Mouse (Mus musculus): ENCODE measurements around the gene Crip1.

Gene Crip1

DNA sequence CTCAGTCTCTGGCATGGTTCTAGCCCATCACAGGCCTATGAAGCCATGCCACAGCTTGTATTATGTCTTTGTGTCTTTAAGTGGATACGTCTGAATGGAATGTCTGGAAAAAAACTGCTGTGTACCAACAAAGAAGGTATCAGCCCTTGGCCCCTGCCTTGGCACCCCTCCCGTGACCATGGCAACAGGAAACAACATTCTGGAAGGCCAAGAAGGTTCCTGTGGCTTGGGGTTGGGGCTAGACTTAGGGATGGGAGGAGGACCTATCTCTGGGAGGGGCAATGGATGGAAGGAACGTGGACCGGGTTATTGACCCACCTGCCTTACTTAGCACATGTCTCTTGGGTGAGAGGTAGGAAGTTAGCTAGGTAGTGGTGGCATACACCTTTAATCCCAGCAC lies 3.2 kb downstream of the Crip1 start:
- no peak for DNase-seq

DNA sequence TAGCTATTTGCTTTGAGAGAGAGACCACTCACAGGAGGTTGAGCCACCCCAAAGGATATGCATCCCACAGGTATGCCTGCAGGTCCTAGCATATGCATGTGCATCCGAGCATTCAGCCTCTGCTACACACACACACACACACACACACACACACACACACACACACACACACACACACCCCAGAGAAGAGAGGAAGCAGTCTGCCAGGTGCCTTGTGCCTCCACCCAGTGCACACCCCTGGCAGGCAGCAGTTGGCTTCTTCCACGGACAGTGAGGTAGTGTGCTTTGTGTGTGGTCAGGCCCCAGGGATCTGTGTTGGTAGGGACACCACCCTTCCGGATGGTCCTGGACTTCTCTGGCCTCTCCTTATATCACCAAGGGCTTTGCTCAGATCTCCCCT lies 3.8 kb downstream of the Crip1 start:
- DNase-seq, result no peak

DNA sequence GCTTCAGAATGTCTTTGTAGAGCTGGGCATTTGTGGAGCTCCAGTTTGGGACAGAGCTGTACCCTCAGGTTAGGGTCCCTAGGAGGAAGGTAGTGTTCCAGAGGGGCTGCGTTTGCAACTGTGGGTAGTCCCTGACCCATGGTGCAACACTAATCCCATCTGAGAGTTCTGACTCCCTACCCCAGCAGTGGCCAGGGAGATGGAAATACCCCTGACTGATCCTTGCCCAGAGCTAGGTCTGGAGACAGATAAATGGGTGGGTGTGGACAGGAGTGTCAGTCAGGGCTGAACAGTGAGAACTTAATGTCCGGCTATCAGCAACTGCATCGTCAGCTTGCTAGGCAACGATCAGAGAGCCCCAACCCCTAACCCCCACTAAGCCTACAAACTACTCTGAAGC lies 4.5 kb downstream of the Crip1 start:
- DNase-seq, result no peak

DNA sequence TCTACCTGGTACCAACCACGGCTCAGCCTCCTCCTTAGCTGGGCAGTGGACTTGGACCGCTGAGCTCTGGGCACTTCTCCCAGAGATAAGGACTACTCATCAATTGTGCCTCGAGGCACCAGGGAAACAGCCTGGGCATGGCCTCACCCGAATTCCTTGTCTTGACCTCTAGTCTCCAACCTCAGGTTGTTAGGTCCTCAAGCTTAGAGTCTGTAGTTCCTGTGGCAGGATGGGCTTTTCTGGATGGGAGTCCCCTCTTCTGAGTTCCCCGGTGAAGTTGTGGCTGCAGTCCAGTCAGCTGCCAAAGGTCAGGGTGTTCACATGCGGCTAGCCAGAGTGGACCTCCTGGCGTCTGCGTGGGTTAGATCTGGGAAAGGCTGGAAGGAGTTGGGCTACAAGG lies 4.9 kb downstream of the Crip1 start:
- no peak for DNase-seq

DNA sequence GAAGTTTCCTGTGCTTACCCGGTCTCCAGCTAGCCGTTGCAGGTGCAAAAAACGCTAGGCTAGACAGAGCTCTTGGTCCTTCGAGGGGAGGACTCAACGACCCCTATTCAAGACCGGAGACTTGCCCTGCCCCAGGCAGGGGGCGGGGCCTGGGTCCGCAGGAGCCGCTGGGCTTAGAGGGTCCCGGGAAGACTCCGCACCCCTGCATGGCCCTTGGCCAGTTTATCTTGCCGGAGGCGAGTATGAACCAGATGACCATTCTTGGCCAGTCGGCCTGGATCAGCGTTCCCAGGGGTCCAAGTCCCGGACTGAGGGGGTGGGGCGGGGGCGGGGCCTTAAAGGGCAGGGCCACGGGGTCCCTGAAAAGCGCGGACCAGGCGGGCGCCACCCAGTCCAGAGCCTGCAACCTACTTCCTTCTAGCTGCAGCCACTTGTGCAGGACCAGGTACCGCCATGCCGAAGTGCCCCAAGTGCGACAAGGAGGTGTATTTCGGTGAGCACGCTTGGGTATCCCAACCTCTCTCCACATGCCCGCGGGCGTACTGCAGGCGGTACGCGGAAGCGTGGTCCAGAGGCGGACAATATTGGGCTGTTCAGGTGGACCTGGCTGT lies 5.7 kb downstream of the Crip1 start:
- no peak for DNase-seq

DNA sequence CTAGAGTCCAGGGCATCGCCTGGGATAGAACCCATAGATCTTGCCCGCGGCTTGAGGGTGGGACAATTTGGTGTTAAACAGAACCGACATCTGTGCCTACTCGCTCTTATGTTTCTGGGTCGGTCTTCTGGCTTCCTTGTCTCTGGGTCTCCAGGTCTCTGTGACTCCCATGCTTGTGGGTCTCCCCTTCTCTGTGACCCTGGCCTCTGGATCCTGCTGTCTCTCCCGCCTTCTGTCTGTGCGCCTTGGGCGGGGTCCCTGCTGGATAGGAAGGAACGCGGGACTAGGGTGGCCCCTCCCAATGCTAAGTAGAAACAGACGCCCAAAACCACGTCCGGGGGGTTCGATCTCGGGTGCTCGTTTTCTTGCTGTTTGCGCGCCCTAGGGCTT lies 6.2 kb downstream of the Crip1 start:
- DNase-seq, result no peak

DNA sequence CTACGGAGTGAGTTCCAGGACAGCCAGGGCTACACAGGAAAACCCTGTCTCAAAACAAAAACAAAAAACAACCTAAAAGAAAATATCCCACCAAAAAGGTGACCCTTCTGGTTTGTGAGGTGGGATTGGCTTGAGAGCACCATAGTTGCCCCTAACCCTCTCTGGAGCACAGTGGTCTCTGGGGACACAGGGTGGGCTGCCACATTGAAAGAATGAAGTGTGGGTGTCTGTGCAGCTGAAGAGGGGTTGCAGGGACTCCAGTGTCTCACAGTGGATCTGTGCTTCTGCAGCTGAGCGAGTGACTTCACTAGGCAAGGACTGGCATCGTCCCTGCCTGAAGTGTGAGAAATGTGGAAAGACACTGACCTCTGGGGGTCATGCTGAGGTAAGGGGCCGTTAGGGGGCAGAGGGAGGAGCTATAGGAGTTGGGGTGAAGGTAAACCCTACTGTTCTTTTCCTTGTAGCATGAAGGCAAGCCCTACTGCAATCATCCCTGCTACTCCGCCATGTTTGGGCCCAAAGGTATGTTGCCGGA lies 6.9 kb downstream of the Crip1 start:
- DNase-seq, result no peak

DNA sequence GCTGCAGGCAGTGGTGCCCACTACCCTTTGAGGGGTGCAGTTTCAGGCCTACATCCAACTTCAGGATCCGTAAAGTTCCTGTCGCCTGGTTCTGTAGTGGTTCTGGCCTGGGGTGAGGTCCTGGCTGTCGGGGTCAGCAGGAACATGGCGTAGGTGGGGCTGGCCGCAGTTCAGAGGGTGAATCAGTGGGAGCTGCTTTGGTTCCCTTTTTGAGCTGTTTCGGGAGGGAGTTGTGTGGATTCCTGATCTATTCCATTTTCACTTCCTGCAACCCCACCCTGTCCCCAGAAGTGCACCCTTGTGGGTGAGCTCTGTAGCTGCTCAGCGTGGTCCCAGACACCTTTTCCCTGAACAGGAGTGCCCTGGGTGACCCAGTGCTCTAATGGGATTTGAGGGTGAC lies 7.9 kb downstream of the Crip1 start:
- DNase-seq, result no peak

DNA sequence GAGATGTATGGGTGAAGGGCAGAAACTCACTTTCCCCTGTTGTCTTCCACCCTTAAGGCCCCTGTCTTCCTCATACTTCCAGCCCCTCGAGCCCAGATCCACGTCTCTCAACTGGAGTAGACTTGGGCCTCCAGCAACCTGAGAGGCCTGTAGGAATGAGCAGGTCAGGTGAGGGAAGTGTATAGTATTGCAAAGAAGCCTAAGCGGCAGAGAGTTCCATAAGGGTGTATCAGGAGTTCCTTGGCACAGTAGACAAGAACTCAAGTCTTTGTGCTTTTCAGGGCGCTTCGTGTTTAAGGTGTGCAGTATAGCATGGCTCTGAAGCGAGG lies 8.6 kb downstream of the Crip1 start:
- DNase-seq, result no peak

DNA sequence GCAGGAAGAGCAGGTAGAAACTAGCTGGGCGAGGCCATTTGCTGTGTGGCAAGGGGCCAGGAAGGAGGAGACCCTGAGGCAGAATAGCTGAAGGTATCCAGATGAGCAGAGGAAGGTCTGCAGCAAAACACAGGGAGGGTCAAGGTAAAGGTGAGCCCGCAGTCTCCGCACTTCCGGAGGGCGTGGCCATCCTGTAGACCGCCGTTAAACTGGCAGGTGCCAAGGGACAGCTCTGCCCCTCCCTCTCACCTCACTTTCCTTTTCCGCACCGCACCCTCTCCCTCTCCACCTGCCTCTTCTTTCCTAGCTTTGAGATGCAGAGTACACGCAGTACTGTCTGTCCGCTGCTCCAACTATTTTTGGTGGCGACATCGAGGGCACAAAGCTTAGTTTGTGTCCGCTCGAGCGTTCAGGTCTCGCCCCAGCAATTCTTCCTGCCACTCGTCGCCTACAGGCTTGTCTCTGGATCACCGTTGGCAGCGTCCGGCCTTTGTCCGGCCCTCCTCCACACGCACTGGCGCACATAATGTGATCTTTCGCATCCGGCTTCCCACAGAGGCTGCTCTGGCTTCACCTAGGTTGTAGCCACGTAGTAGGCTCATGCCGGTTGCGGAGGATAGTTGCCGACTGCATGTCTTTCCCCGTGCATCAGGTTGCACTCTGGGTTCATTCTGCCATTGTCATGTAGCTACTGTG lies 9.1 kb downstream of the Crip1 start:
- DNase-seq, result no peak

DNA sequence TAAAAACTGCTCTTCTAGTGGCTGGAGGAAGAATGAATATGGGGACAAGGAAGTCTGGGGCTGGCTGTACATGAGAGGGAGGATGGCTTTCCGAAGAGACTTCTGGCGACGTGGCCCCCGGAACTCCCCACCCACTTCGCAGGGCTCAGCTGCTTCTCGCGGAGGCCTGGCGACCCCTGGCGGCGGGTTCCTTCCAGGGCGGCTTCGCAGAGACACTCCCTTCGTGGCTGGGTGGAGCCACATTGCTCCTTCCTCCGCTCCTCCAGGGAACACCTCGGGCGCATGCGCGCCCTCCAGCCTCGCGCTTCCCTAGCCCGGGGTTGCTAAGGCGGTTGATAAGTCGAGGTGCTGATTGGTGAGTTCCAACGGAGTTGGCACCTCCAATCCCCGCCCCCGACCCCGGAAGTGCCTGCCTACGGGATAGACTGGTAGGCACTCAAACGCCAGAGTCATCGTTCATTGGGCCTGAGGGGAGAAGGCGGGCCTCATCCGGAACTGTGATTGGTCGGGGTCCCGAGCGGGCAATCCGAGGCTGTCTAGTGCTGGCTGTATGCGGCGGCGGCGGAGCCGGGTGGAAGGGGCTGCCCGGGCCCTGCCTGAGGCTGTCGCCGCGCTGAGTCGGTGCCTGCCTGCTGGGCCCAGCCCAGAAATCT lies 9.9 kb downstream of the Crip1 start, which contains the start of gene Tedc1:
Tedc1 (plus strand) TSS at position 535 of the 653 bp plus-strand sequence.
- DNase-seq, result peak; percentile 99

DNA sequence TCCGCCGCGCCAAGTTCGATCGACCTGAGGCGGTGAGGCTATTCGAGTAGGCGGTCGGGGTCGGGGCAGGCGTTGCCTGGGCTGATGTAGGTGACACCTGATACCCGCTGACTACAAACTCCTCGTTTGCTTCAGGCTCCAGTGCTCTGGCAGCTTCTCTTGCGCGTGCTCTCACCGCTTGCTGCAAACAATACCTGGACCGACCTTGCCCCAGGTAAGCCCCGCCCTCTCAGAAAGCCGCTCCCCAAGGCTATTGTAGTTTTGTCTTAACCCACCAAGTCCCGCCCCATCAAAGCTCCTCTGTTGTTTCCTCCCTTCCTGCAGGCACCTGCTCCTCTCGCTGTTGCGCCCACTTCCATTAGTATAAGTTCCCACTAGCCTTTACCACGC lies 10.4 kb downstream of the Crip1 start:
- DNase-seq, result no peak

DNA sequence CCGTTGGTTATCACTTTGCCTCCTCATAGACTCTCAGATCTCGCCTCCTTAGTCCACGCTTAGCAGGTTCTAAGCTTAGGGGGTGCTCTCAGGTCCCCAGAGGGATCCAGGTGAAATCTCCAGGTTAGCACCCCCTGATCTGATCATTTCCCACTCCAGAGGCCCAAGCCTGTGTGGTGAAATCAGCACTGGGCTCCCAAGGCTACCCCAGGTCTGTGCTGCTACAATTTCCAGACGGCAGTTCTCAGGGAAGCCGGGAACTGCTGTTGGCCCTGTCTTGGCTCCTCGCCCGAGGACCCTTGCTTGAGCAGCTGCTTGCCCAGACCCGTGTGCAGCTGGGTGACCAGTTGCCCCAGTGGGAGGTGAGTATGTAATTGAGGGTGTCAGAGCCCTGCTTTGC lies 10.9 kb downstream of the Crip1 start:
- no peak for DNase-seq

DNA sequence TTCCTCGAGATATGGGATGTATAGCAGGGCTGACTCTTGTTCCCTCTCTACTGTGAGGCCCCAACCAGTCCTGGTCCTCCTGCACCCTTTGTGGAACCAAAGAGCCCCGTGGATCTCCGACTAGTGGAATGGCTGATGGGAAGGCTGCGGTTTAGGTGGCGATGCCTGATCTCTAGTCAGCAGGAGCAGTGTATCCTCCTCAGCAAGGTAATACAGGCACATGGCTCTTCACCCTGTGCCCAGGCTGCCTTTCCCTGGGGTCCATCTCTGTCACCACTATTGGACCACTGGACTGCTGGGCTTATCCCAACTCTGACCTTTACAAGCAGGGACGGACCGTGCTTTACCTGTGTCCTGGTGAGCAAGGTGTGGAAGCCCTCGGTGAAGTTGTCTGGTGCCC lies 11.4 kb downstream of the Crip1 start:
- DNase-seq, result no peak

DNA sequence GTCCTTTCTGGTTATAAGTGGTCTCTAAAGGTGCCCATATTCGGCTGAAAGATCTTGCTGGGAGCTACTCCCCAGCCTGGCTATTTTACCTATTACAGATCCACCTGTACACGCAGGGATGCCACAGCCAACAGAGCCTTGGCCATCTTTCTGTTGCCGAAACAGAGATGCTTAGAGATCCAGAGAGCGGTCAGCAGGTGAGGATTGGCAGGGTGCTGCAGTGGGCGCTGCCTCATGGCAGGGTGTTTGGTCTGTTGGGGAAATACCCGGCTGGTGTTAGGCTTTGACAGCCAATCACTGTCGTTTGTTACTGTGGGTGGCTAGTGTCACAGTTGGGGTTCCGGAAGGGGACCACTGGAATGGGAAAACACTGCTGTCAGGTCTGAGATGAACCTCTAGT lies 11.9 kb downstream of the Crip1 start:
- DNase-seq, result no peak

DNA sequence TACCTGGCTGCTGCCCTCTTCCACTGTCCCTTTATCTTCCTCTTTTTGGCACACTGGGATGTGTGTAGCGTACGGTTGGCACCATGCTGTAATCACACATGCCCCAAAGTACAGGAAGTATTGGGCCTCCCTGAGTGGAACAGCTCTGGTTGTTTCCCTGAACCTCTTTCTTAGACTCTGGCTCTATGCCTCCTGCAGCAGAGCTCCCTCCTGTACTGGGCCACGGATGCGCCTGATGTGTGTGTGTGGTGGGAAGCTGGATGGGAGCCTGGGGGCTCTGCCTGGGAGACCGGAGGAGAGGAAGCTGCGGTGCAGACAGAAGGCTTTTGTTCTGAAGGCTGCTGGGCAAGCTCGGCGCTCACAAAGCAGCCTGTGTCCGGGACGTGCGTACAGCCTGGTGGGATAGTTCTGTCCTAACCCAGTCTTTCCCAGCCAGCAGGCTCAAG lies 17.5 kb downstream of the Crip1 start:
- DNase-seq, result no peak

DNA sequence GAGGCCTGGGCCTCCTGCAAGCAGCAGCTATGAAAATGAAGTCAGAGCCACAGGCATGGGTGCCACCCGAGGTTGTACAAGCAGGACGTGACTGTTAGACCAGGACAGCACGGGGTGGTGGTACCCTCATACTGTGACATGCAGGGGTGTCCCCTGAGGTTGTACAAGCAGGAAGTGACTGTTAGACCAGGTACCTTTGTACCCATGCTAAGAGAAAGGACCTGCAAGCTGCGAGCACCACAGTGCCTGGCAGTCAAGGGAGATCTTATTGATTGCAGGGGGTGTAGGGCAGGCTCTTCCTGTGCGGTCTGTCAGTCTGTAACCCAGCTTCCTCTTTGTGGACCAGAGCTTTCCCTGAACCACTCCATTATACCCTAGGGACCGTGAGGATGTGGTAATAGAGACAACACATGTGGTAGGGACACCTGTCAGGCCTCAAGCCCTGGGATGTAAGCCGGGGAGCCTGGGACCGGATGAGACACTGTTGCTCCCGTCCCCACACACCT lies 22.0 kb downstream of the Crip1 start:
- no peak for DNase-seq

DNA sequence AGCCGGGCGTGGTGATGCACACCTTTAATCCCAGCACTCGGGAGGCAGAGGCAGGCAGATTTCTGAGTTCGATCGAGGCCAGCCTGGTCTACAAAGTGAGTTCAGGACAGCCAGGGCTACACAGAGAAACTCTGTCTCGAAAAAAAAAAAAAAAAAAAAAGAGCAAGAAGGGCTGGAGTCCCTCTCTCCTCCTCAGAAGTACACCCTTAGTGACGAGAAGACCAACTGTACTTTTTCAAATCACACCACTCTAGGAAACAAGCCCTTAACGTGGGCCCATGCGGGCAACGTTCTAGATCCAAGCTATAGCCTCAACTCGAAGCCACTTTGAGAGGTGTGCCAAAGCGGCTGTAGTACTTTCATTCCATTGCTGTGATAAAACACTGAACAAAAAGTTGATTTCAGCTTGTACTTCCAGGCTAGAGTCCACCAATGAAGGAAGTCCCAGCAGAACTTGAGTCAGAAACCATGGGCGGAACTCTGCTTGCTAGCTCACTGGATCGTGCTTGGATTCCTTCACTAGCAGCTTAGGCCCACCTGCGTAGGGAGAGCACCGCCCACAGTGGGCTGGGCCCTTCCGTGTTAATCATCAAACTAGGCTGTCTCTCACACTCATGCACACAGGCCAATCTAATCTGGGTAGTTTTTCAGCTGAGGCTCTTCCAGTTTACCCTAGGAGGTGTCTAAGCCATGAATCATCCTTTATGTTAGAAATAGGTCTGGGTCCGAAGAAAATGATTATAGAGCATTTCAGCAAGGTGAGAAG lies 31.0 kb downstream of the Crip1 start:
- DNase-seq, result no peak

DNA sequence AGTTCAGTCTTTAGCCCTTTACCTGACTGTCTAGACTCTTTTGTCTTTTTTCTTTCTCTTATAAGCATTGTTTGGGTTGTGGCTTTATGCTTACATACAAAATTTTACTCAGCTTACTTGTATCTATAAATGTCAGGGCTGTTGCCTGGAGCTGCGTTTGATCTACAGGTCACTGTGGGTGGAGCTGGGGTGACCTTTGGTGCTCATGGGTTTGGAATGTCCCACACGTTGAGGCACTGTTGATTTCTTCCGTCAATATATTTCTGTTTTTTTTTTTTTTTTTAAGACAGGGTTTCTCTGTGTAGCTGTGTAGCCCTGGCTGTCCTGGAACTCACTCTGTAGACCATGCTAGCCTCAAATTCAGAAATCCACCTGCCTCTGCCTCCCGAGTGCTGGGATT lies 34.9 kb downstream of the Crip1 start:
- no peak for DNase-seq

DNA sequence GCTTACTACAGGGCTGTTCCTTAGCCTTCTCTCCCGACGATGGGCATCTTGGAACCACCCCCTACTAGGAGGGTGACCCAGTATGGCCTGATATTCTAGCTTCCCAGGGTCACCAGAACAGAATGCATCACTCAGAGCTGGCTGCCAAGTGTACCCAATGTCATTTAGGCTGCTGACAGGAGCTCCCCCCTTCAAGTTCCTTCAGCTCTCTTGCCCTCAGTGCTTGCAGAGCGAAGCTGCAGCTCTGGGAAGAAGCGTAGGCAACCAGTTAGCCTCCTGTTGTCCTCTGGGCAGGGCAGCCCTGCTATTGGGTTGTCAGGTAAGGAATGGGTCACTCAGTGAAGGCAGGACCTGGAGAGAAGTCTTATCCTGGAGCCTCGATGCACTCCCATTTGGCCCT lies 38.8 kb downstream of the Crip1 start:
- no peak for DNase-seq

DNA sequence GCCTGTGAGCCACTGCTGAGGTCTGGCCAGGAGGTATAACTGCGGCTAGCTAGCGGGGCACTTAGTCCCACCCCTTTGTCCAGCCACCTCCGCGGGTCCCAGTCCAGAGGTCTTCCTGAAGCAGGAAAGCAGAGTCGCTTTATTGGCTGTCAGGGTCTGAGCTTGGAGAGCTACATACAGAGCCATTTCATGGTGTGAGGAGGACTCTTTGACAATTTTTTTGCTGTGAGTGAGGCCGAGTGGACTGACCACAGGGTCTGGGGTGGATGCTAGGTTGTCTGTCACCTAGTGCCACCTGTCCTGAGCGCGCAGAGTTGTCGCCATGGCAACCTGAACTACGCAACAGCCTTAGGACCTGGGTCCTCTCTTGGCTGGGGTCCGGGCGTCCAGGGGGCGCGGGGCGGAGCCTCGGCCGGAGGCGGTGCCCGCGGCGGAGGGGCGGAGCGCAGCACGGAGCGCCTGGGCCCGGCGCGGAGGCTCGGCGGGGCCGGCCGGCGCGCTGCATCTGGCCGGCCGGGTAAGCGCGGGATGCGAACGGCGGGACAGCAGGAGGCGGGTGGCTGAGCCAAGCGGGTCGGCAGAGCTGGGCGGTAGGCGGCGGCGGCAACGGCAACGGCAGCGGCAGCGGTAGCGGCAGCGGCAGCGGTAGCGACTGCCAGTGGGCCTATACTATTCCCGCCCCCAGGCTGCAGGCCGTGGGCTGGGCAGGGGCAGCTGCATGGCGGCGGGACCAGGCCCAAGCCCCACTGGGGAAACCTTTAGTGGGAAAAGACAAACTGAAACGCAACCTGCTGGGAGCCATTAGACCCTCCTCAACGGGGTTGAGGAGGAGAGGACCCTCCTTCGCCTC lies 39.6 kb downstream of the Crip1 start, which contains the start of gene Tmem121:
Tmem121 (plus strand) TSS at position 489 of the 850 bp plus-strand sequence.
- DNase-seq, result peak; percentile 73

DNA sequence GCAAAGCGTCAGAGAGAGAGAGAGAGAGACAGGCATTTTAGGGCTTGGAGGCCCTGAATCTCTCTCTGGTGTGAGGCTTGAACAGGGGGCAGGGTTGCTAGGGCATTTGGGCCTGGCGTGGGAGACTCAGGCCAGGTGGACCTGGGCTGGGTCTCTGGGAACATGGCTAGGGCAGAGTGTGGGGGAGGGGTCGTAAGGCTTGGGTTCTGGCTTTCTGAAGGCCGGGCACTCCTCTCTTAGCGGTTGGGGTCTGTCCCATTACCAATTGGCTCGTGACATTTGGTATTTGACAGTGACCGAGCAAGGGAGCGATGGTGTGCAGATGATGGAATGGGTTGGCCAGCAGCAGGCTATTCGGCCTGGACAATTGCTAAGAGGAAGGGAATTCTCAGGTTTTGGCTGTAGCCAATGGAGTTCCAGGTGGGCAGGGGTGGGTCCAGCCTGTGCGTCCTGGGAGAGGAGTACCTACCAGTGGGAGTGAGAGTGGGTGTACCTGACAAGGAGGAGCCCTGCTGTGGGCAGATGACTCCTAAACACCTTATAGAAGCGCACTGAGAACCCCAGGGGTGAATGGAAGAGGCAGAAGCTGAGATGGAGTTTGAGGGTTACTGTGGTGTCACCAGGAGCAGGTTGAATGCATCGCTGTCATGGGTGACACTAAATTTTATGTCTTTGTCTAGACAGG lies 40.4 kb downstream of the Crip1 start:
- no peak for DNase-seq
